Mouse (Mus musculus) heart, postnatal 0 days (tissue): ENCODE results near the gene Fam241b. TPM values are rescaled to one million over a fixed set of nuclear protein-coding genes. Genes with fewer than 3 reads are reported as not detected.

Experiments
- ATAC-seq: fragments of 200-750 bp; cut with Nextera tagmentation; 2 replicates; pipeline ENCODE4 v1.8.0; 2017; ENCODE audit warnings: low read depth, moderate number of reproducible peaks, moderate library complexity; ENCODE audit not compliant: insufficient read depth
- DNase-seq: peaks from one replicate; pipeline ENCODE4 v3.0.0-alpha.2; 2016; ENCODE audit warnings: low spot score
- H3K27ac ChIP-seq: fragments of 300-500 bp; sonication (generic); 2 replicates; pipeline ENCODE4 v1.5.1; 2014; ENCODE audit warnings: low read depth, mild to moderate bottlenecking
- H3K27me3 ChIP-seq: fragments of 300-500 bp; sonication (generic); 2 replicates; pipeline ENCODE4 v1.6.1; 2014; ENCODE audit warnings: low read length, mixed read lengths; ENCODE audit not compliant: control insufficient read depth, insufficient read depth
- H3K36me3 ChIP-seq: fragments of 300-500 bp; sonication (generic); replicated peaks from 2 replicates; pipeline ENCODE4 v1.6.1; 2014; ENCODE audit warnings: low read length, mixed read lengths; ENCODE audit not compliant: control insufficient read depth, insufficient read depth
- H3K4me1 ChIP-seq: fragments of 300-500 bp; sonication (generic); 2 replicates; pipeline ENCODE4 v1.6.1; 2014; ENCODE audit warnings: antibody characterized with exemption; ENCODE audit not compliant: control insufficient read depth, insufficient read depth
- H3K4me2 ChIP-seq: fragments of 300-500 bp; sonication (generic); 2 replicates; pipeline ENCODE4 v1.6.1; 2014; ENCODE audit warnings: low read depth, mild to moderate bottlenecking, low read length, moderate library complexity
- H3K4me3 ChIP-seq: fragments of 300-500 bp; sonication (generic); 2 replicates; pipeline ENCODE4 v1.5.1; 2014; ENCODE audit warnings: low read depth, low read length
- H3K9ac ChIP-seq: fragments of 300-500 bp; sonication (generic); replicated peaks from 2 replicates; pipeline ENCODE4 v1.6.1; 2014; ENCODE audit warnings: low read depth, low read length, mixed read lengths
- H3K9me3 ChIP-seq: fragments of 300-500 bp; sonication (generic); replicated peaks from 2 replicates; pipeline ENCODE4 v1.6.1; 2016; ENCODE audit warnings: low read length; ENCODE audit not compliant: control insufficient read depth
- CTCF ChIP-seq: IDR thresholded peaks from 2 replicates; pipeline ENCODE4 v1.5.1; 2016; ENCODE audit warnings: antibody characterized with exemption, control low read depth, low read depth
- EP300 ChIP-seq: IDR thresholded peaks from 2 replicates; pipeline ENCODE4 v1.6.1; 2016; ENCODE audit warnings: antibody characterized with exemption, low read depth
- WGBS: fragments of 180-500 bp; shearing (Covaris S2); extraction: QIAGEN DNeasy Blood & Tissue Kit; methylation state at CpG from one replicate; pipeline ENCODE4 v1.1.7; 2014; 5-methylcytosine and 5-hydroxymethylcytosine counted together
- polyA plus RNA-seq: library from polyadenylated mRNA; unstranded; fragments of >200 nt; fragmentation: Nextera tagmentation; extraction: Ambion mirVana; gene quantifications from 2 replicates; pipeline ENCODE4 v1.2.1, GENCODE M21; 2015
- total RNA-seq: library from RNA; depleted of rRNA; stranded (reverse); fragments of >200 nt; gene quantifications from 2 replicates; pipeline ENCODE4 v1.2.3, GENCODE M21; 2014; ENCODE audit warnings: low replicate concordance

The Fam241b gene
- total and polyA plus RNA-seq, 2 experiments from 2014 or later, result 2.3 TPM; not detected in 1

GRCm38 (mm10) chr10:62183053-62183452 is 39.3 kb upstream of the Fam241b start:
- DNase-seq, result peak; percentile 91
- TF ChIP-seq EP300 (no peak), CTCF (peak; percentile 100)
- Histone ChIP-seq H3K9ac (no peak overlapping the region), H3K9me3 (no peaks in the 10 kb centered on the region), H3K27me3 (peaks cover 15% of the 10 kb centered on the region; the same call in 1 of the 2 replicates), H3K4me2 (no peak overlapping the region), H3K4me1 (no peaks in the 10 kb centered on the region), H3K36me3 (no peaks in the 10 kb centered on the region), H3K27ac (no peak overlapping the region), H3K4me3 (no peak overlapping the region)
- 4% methylated on average over 10 of the region's 10 CpGs for WGBS
- ATAC-seq, result peak; percentile 50; the same call in 1 of the 2 replicates

- H3K9ac ChIP-seq, result no peak overlapping the region
- no peaks in the 10 kb centered on the region for H3K36me3 ChIP-seq
- H3K4me3 ChIP-seq, result no peak overlapping the region
- H3K9me3 ChIP-seq, result no peaks in the 10 kb centered on the region
- H3K4me2 ChIP-seq, result no peak overlapping the region
- 64% methylated on average over 6 of the region's 6 CpGs for WGBS
- ATAC-seq (no peak), DNase-seq (no peak)
- no peaks in the 10 kb centered on the region for H3K4me1 ChIP-seq
- TF ChIP-seq EP300 (no peak), CTCF (no peak)
- no peak overlapping the region for H3K27ac ChIP-seq
- H3K27me3 ChIP-seq, result peaks cover 15% of the 10 kb centered on the region; the same call in 1 of the 2 replicates
Measured at GRCm38 (mm10) chr10:62182471-62183014, 38.8 kb upstream of the Fam241b start.

- TF ChIP-seq EP300, result no peak
- TF ChIP-seq CTCF, result no peak; the same call in 1 of the 2 replicates
- Histone ChIP-seq H3K27me3 (peaks cover 15% of the 10 kb centered on the region; the same call in 1 of the 2 replicates), H3K36me3 (no peaks in the 10 kb centered on the region), H3K9me3 (no peaks in the 10 kb centered on the region), H3K4me1 (no peaks in the 10 kb centered on the region), H3K9ac (no peak overlapping the region), H3K27ac (no peak overlapping the region), H3K4me3 (no peak overlapping the region), H3K4me2 (no peak overlapping the region)
- DNase-seq (no peak), ATAC-seq (no peak)
- WGBS, result 49% methylated on average over 3 of the region's 3 CpGs
Measured at GRCm38 (mm10) chr10:62181701-62182100, 38.0 kb upstream of the Fam241b start.

DNA sequence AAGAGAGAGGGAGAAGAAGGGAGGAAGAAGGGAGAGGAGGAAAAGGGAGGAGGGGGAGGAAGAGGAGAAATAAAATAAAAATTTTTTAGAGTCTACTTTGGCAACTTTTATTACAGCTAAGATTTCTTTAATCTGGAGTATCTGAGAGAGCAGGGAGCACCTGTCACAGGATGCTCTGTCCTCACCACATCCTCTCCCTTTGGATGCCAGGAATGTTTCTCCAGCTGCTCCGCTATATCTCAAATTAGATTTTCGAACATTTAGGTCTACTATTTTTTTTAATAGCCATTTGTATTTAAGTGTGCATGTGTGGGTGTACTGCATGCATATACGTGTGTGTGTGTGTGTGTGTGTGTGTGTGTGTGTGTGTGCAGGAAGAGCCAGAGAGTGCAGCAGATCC is 36.2 kb upstream of the Fam241b start:
- no peak overlapping the region for H3K9ac ChIP-seq
- H3K4me2 ChIP-seq, result no peak overlapping the region
- WGBS, result 74% methylated on average over 3 of the region's 3 CpGs
- ATAC-seq (no peak), DNase-seq (no peak)
- no peak overlapping the region for H3K27ac ChIP-seq
- H3K36me3 ChIP-seq, result no peaks in the 10 kb centered on the region
- no peaks in the 10 kb centered on the region for H3K4me1 ChIP-seq
- TF ChIP-seq EP300, result no peak
- TF ChIP-seq CTCF, result no peak
- peaks cover 7% of the 10 kb centered on the region; the same call in 1 of the 2 replicates for H3K27me3 ChIP-seq
- no peaks in the 10 kb centered on the region for H3K9me3 ChIP-seq
- H3K4me3 ChIP-seq, result no peak overlapping the region

- no peaks in the 10 kb centered on the region for H3K4me1 ChIP-seq
- H3K36me3 ChIP-seq, result no peaks in the 10 kb centered on the region
- no peaks in the 10 kb centered on the region for H3K9me3 ChIP-seq
- H3K27me3 ChIP-seq, result 0 out of 2 replicates have a peak, but pooled peaks cover 9% of the 10 kb centered on the region
- ATAC-seq, result no peak
- H3K4me3 ChIP-seq, result no peak overlapping the region
- no peak for DNase-seq
- H3K27ac ChIP-seq, result no peak overlapping the region
- no peak overlapping the region for H3K4me2 ChIP-seq
- no peak for TF ChIP-seq CTCF
- TF ChIP-seq EP300, result no peak
- WGBS, result 54% methylated on average over 15 of the region's 15 CpGs
- H3K9ac ChIP-seq, result no peak overlapping the region
Measured at GRCm38 (mm10) chr10:62174533-62175313, 31.0 kb upstream of the Fam241b start.
